Mouse (Mus musculus): ENCODE measurements around the gene Tex26.

Gene Tex26

DNA sequence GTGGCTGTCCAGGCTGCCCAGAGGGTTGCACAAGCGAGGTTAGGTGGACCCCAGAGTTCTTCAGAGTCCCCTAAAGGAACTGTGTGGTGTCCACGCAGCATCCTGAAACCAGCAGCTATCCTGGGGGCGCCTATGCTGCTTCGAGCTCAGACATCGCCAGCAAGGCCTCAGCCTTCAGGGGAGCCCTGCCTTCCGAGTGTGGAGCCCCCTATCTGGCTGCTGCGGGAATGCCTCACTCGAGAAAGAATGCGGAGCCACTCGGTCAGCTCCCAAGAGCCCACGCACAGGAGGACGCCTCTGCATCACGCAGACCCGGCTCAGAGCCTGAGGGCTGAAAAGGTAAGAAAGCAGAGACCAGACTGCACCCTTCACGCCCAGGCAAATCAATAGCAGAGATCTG, 50.8 kb downstream of the Tex26 start:
- no peak for DNase-seq

DNA sequence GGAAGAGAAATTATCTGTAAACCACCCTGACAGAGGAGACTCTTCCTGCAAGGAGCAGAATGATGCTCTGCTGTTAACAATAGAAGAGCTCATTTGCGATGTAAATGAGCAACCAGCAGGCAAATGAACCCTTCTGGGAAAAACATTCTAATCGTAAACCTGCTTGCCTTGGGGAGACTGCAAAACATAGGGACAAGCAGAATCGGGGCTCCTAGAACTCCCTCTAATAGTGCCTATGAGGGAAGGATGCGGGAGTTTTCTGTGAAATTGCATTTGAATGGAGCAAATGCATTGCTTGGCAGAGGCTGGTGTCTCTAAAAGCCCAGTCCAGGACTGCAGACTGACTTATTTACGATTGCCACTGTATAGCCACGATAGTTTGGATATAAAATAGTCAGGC, 56.2 kb downstream of the Tex26 start:
- no peak for DNase-seq

DNA sequence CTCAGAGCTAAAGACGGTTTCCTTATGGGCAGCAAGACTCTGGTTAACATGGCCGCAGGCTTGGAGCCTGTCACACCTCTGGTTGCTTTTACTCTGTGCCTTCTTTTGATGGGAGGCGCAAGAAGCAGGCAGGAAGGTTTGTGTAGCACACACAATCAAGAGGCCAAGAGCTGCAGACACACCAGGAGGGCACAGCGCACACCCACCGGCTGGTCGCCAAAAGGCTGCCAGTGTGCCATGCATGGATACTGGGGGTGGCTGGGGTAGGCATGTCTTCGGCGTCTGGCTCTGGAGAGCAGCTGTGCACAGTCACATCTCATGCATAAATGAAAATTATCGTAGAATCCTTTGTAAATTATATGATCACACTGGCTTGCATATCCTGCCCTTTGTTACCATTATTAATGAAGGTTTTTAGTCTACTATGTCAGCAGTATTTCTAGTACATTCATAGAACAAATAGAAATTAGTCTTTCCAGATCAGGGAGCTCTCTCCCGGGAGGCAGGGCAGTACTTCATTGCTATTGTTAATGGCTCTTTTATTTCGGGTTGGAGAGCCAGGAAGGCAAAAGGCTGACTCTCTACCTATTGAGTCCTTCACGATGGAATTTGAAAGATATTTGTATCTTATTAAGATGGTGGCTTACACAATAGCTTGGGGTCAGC, 57.1 kb downstream of the Tex26 start:
- no peak for DNase-seq

DNA sequence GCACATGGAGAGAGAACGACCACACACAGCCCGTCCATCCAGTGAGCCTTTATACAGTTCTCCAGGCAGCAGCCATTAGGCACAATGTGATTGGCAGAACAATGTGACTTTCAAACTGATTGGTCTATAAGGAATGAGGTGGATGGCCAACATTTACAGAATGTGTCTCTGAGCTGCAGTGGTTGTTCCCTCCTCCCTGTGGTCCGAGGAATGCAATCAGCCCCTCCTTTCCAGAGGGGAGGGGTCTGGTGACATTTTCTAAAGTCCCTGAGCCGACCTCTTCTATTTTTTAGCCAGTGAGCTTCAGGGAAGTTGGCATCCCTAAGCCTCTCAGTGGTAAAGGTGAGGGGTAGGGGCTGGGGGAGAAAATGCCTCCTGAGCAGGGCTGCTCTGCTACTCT, 60.5 kb downstream of the Tex26 start:
- DNase-seq, result no peak

DNA sequence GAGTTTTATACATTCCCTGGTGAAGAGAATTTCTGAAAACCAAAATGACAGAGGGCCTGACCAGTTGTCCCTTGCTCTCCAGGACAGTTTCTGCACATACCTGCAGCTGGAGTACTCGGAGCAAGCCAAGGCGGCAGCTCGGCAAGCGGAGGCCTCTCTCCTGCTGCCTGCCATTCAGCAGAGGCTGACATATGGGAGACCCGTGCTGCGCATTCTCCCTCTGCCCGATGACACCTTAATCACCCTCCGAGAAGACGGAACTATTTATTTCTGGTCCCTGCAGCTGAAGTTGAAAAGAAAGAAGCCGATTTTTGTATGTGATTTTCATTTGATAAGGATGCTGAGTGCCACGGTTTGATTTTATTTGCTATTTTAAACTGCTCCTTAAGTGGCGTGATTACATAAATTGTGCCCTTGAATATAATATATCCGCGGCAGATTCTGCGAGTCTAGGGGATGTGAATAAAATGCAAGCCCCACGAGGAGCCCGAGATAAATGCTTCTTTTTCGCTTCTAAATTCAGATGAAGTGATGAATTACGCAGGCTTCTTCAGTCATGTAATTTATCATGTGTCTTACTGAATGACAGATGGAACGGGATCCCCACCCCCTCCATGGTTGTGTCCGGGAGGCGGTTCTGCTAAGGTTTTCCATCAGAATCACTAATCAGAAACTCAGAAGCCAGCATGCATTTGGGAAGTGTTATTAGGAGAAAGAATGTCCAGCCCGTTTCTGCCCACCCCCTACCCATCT, 64.1 kb downstream of the Tex26 start:
- DNase-seq, result no peak

DNA sequence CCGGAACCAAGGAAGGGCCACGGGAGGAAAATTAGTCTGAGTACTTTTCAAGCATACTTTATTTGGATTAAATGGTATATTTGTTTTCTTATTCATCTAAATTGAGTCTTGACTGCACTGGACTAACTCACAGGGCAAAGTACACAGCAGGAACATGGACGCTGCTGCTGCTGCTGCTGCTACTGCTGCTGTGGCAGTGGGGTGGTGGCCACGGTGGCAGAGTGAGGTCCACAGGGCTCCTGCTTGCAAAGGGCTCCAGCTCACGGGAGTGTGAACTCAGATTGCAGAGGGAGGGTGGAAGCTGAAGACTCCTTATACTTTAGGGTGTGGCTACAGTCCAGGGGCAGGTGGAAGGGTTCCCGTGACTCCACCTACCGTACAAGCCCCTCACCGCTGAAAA, 65.5 kb downstream of the Tex26 start:
- DNase-seq, result no peak

DNA sequence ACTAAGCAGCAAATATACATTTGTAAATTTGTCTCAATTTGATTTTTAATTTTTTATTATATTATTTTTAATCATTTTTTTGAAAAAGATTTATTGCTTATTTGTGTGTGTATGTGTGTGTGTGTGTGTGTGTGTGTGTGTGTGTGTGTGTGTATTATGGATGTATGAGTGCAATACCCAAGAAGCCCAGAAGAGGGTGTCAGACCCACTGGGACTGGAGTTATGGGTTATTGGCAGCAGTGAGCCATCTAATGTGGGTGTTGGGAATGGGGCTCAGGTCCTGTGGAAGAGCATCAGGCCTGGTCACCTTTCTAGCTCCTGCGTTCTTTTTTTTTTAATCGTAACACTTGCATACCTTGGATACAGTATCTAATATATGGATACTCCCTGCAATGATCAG, 66.6 kb downstream of the Tex26 start:
- DNase-seq, result no peak

DNA sequence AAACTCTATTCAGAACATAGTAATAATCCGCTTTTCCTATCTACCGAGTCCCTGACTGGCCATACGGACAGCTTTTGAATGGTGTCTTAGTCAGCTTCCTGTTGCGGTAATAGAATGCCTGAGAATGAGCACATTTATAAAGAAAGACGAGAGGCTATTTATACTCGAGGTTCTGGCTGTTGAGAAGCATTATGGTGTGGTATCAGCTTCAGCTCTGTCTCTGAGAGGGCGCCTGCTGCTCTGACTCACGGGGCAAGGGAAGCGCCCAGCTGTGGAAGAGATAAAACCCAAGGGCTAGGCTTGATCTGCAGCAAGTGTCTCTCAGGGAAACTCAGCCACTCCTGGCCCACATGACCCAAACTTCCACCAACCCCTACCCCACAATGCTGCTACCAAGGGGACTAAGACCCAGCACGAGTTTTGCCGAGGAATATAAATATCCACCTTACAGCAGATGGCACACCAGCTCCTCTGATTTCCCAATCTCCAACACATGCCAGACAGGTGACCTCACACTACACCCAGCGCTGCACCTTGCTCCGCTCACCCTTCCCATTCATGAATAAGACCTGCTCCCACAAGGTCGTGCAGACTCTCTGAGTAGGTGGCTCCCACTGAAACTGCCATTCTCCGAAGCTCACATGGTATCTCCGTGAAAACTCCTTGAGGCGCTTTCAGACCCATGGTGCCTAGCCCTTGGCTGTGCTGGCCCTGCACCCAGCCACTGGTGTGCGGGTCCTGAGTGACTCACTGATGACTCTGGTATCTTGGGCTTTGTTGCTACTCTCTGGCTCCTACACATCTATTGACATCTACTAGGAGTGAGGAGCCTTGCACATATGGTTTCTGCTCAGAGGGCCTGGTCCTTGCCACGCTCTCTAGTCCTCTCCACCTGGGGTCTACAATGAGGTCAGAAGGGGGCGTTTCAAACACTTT, 68.9 kb downstream of the Tex26 start:
- DNase-seq, result no peak

DNA sequence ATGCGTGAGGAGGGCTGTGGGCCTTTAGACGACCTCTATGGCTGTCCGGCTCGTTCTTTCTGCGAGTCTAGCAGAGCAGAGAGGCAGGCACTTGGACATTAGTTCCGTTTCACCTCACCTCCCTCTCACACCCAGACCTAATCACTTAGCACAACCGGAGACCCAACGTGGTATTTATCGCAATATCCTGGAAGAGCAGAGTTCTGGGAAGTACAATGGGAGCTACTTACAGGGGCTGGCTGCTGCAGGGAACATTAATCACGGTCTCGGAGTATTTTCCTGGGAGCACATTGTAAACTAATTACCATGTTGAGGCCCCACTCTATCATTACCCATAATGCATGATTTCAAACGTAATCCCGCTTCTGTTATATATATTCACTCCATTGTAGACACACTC, 70.9 kb downstream of the Tex26 start:
- no peak for DNase-seq

DNA sequence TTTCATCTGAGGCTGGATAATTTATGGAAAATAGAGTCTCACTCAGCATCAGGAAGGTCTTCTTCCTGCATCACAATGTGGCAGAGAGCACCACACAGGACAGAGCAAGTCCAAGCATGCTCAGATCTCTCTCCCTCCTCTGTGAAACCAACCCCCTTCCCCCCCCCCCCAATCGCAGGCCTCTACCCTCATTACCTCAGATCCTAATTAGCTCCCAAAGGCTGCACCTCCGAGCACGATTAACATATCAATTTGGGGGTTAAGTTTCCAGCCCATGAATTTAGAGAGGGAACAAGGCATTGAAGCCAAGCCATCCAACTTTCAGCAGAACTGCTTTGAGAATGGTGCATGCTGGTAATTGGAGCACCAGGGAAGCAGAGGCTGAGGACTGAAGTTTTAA, 73.2 kb downstream of the Tex26 start:
- DNase-seq, result no peak

DNA sequence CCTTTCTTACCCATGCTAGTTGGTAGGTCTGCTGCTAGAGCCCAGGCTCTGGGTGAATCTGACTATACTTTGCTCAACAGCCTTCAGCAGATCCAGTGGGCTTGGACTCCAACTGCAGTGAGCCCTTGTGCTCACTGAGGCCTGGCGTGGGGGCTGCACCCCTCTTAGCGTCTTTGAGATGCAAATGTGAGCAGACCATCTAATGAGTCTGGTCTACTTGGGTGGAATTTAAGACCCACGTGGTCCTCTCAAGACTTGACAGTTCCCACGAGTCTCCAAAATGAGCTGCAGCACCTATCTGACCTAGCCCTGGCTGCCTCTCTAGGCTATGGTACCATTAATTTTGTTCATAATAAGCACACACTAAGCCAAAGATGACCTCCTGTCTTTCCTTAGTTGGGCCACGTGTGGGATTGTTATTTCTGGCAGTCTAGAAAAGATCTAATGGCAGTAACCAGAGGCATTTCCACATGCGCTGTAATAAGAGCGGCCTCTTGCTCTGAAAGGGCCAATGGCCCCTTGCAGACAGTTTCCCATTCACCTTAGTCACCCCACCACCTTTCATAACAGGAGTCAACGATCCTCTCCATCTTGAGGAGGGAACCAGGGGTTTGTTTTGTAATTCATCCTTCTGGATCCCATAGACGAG, 74.1 kb downstream of the Tex26 start:
- no peak for DNase-seq

DNA sequence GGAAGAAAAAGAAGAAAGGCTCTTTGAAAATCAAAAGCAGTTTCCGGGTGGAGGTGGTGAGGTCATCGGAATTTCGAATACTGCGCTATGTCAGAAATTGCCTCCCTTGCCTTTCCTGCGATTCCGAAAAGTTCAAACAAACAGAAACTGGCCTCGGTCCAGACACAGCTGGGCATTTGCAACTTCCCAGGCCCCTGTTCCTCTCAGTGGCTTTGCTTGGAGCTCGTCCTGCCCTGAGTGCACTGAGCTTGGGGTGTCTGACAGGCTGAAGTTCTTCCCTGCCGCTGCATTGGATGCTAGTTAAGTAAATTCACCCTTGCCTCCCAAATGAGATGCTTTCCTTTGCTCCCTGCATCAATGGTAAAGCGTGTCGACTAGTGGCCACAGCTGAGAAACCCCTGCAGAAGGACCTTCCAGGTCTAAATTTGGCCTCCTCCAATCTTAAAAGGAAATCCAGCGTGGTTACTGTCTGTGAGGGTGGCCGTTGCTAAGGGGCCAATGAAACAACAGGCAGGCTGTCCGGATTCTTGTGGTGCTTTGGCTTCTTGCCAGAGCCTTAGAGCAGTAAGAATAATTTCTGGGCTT, 74.7 kb downstream of the Tex26 start:
- DNase-seq, result peak; percentile 43

DNA sequence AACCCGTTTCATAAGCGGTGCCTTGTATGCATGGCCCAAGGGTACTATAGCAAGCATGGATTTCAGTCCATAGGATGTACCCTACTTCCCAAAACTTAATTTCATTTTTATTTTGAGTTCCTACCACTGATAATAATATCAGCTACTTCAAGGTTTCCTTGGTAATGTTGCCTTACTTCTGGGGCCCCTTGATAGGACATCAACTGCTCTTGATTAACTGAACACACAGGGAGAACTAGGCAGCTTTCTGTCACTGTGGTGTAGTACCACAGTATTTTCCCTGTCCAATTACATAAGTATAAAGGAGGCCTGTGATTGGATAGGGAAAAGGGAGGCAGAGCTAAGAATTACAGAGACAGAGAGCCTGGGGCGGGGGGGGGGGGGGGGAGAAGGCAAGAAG, 75.4 kb downstream of the Tex26 start:
- DNase-seq, result no peak

DNA sequence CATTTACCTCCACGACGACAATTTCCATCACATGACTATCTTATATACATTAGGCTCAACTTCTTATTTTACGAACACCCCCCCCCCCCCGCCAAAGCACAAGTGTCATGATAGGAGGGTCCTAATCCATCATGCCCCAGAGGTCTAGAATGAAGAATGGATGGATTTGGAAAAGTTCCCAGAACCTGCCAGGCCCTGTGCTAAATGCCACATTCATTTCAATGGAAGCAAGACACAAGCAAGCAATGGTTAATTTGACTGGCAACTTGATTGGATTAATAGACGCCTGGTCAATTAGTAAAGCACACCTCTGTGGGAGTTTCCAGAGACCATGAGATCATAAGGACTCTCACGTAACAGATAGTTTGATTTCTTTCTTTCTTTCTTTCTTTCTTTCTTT, 77.7 kb downstream of the Tex26 start:
- DNase-seq, result no peak
